ENCODE assay signal across 23 mouse cellular contexts in genomic region chr15:61268766-61269165, GRCm38 (mm10).
DNase-seq lines count a peak whose midpoint lies in the region; ATAC-seq lines count a peak whose summit lies in the region.
"Had no signal": no experiment of that assay in that cellular context is flagged by ENCODE, and none has a peak within 500 bp of the region (broad histone marks: within the 10 kb centered on the region; RNA-seq: fewer than 3 reads in every experiment).

No protein-coding gene starts in this region.

- 69% methylated on average over 4 of the region's 4 CpGs for WGBS in heart, embryonic 11.5 days (ENCODE audit: insufficient replicate concordance)
- 50% methylated on average over 4 of the region's 4 CpGs for WGBS in kidney, embryonic 16.5 days
- 42% methylated on average over 4 of the region's 4 CpGs for WGBS in neural tube, embryonic 15.5 days

- no peaks in the 10 kb centered on the region for H3K9me3 ChIP-seq in heart, embryonic 11.5 days (replicated peaks; ENCODE audit: control insufficient read depth, low read length)
- H3K9me3 ChIP-seq in kidney, embryonic 16.5 days (ENCODE audit: low read length): no peaks in the 10 kb centered on the region
- H3K9me3 ChIP-seq in neural tube, embryonic 15.5 days (replicated peaks): no peaks in the 10 kb centered on the region
- H3K9me3 ChIP-seq: embryonic facial prominence, embryonic 13.5 days; forebrain, embryonic 12.5 days; heart, embryonic 13.5 days; hindbrain, embryonic 15.5 days; intestine, embryonic 15.5 days; limb, embryonic 13.5 days; liver, embryonic 12.5 days; lung, embryonic 15.5 days; midbrain, embryonic 15.5 days; neural tube, embryonic 13.5 days had no signal

- no peak for ATAC-seq in heart, embryonic 11.5 days (replicated peaks; ENCODE audit: insufficient number of reproducible peaks, low FRiP score, low TSS enrichment)
- ATAC-seq in kidney, embryonic 16.5 days (ENCODE audit: low FRiP score, low TSS enrichment): no peak
- ATAC-seq in neural tube, embryonic 15.5 days (ENCODE audit: low FRiP score): no peak
- ATAC-seq in CD4-positive, CD25-positive, alpha-beta regulatory T cell, adult 4 months: no peak
- ATAC-seq: intestine, embryonic 15.5 days; liver, embryonic 12.5 days; midbrain, embryonic 15.5 days had no signal

- H3K4me3 ChIP-seq in heart, embryonic 11.5 days (ENCODE audit: low read depth, low read length): no peak overlapping the region
- H3K4me3 ChIP-seq in kidney, embryonic 16.5 days (ENCODE audit: low read length): no peak overlapping the region
- no peak overlapping the region for H3K4me3 ChIP-seq in neural tube, embryonic 15.5 days (replicated peaks)
- H3K4me3 ChIP-seq: embryonic facial prominence, embryonic 13.5 days; erythroblast, embryonic 14.5 days; forebrain, embryonic 12.5 days; heart, embryonic 13.5 days; hindbrain, embryonic 15.5 days; intestine, embryonic 15.5 days; limb, embryonic 13.5 days; liver, embryonic 12.5 days; lung, embryonic 15.5 days; midbrain, embryonic 15.5 days; neural tube, embryonic 13.5 days had no signal

- H3K27me3 ChIP-seq in heart, embryonic 11.5 days (ENCODE audit: control insufficient read depth, insufficient read depth, low read length): no peaks in the 10 kb centered on the region
- H3K27me3 ChIP-seq in kidney, embryonic 16.5 days (ENCODE audit: insufficient read depth, low read length): no peaks in the 10 kb centered on the region
- H3K27me3 ChIP-seq in neural tube, embryonic 15.5 days (replicated peaks): no peaks in the 10 kb centered on the region
- H3K27me3 ChIP-seq: embryonic facial prominence, embryonic 13.5 days; forebrain, embryonic 12.5 days; heart, embryonic 13.5 days; hindbrain, embryonic 15.5 days; intestine, embryonic 15.5 days; limb, embryonic 13.5 days; liver, embryonic 12.5 days; lung, embryonic 15.5 days; midbrain, embryonic 15.5 days; neural tube, embryonic 13.5 days had no signal

- H3K9ac ChIP-seq in heart, embryonic 11.5 days (ENCODE audit: low read depth, low read length): no peak overlapping the region
- H3K9ac ChIP-seq in kidney, embryonic 16.5 days (replicated peaks; ENCODE audit: low read length): no peak overlapping the region
- no peak overlapping the region for H3K9ac ChIP-seq in neural tube, embryonic 15.5 days (replicated peaks)
- H3K9ac ChIP-seq: embryonic facial prominence, embryonic 13.5 days; forebrain, embryonic 12.5 days; heart, embryonic 13.5 days; hindbrain, embryonic 15.5 days; intestine, embryonic 15.5 days; limb, embryonic 13.5 days; liver, embryonic 12.5 days; lung, embryonic 15.5 days; midbrain, embryonic 15.5 days; neural tube, embryonic 13.5 days had no signal

- no peak overlapping the region for H3K27ac ChIP-seq in heart, embryonic 11.5 days (ENCODE audit: low read depth, low read length)
- no peak overlapping the region for H3K27ac ChIP-seq in kidney, embryonic 16.5 days (ENCODE audit: low read length)
- no peak overlapping the region for H3K27ac ChIP-seq in neural tube, embryonic 15.5 days (replicated peaks)
- H3K27ac ChIP-seq: embryonic facial prominence, embryonic 13.5 days; forebrain, embryonic 12.5 days; heart, embryonic 13.5 days; hindbrain, embryonic 15.5 days; intestine, embryonic 15.5 days; limb, embryonic 13.5 days; liver, embryonic 12.5 days; lung, embryonic 15.5 days; midbrain, embryonic 15.5 days; neural tube, embryonic 13.5 days had no signal

- no peaks in the 10 kb centered on the region for H3K4me1 ChIP-seq in heart, embryonic 11.5 days (ENCODE audit: control insufficient read depth, insufficient read depth, low read length)
- no peaks in the 10 kb centered on the region for H3K4me1 ChIP-seq in kidney, embryonic 16.5 days (ENCODE audit: insufficient read depth, low read length)
- no peaks in the 10 kb centered on the region for H3K4me1 ChIP-seq in neural tube, embryonic 15.5 days
- H3K4me1 ChIP-seq: embryonic facial prominence, embryonic 13.5 days; forebrain, embryonic 12.5 days; heart, embryonic 13.5 days; hindbrain, embryonic 15.5 days; intestine, embryonic 15.5 days; limb, embryonic 13.5 days; liver, embryonic 12.5 days; lung, embryonic 15.5 days; midbrain, embryonic 15.5 days; neural tube, embryonic 13.5 days had no signal

- H3K4me2 ChIP-seq in heart, embryonic 11.5 days: no peak overlapping the region
- no peak overlapping the region for H3K4me2 ChIP-seq in kidney, embryonic 16.5 days (replicated peaks; ENCODE audit: low read depth, low read length)
- no peak overlapping the region for H3K4me2 ChIP-seq in neural tube, embryonic 15.5 days
- H3K4me2 ChIP-seq: embryonic facial prominence, embryonic 13.5 days; forebrain, embryonic 12.5 days; heart, embryonic 13.5 days; hindbrain, embryonic 15.5 days; intestine, embryonic 15.5 days; limb, embryonic 13.5 days; liver, embryonic 12.5 days; lung, embryonic 15.5 days; midbrain, embryonic 15.5 days; neural tube, embryonic 13.5 days had no signal

- intact Hi-C loops in heart, postnatal 10 days (cut with DNase I): no loop called here

- DNase-seq in heart, postnatal 10 days: peak; percentile 2 to 20
- peak; percentile 31 to 45 for DNase-seq in kidney, postnatal 4 days
- DNase-seq in neural tube, embryonic 10.5 days (ENCODE audit: extremely low spot score, low spot score): peak; percentile 19
- DNase-seq: adrenal gland, postnatal 36 days; cerebellum, adult 11 months; cerebellum, adult 9-11 months; kidney, adult 9 months; layer of hippocampus, postnatal 36 days had no signal

- no peaks in the 10 kb centered on the region for H3K36me3 ChIP-seq in heart, embryonic 11.5 days (ENCODE audit: control insufficient read depth, insufficient read depth, low read length)
- H3K36me3 ChIP-seq in kidney, embryonic 16.5 days (ENCODE audit: insufficient read depth, low read length): no peaks in the 10 kb centered on the region
- H3K36me3 ChIP-seq in neural tube, embryonic 15.5 days: no peaks in the 10 kb centered on the region
- H3K36me3 ChIP-seq: embryonic facial prominence, embryonic 13.5 days; forebrain, embryonic 12.5 days; heart, embryonic 13.5 days; hindbrain, embryonic 15.5 days; intestine, embryonic 15.5 days; limb, embryonic 13.5 days; liver, embryonic 12.5 days; lung, embryonic 15.5 days; midbrain, embryonic 15.5 days; neural tube, embryonic 13.5 days had no signal
